Mouse (Mus musculus): ENCODE data around the gene Nsun4. TPM values are rescaled to one million over a fixed set of nuclear protein-coding genes. Genes with fewer than 3 reads are reported as not detected.
A peak's percentile ranks its signal among the peaks of the same experiment; 100 is the strongest.

The Nsun4 gene
- total and polyA plus RNA-seq, 2 experiments from 2014 or later: 8.2 to 10.6 TPM

GRCm38 (mm10) chr4:116047681-116048080, 6.0 kb downstream of the Nsun4 start:
- no peak overlapping the region for H3K4me2 ChIP-seq (ENCODE audit: low read depth)
- H3K4me3 ChIP-seq (ENCODE audit: low read depth, low read length): no peak overlapping the region
- no peaks in the 10 kb centered on the region for H3K9me3 ChIP-seq (ENCODE audit: low read length)
- H3K36me3 ChIP-seq (ENCODE audit: insufficient read depth): no peaks in the 10 kb centered on the region
- peaks cover 2% of the 10 kb centered on the region; the same call in 1 of the 2 replicates for H3K4me1 ChIP-seq (ENCODE audit: insufficient read depth)
- 95% methylated on average over 1 of the region's 1 CpGs for WGBS
- no peak overlapping the region for H3K27ac ChIP-seq (ENCODE audit: low read depth, low read length)
- no peak overlapping the region for H3K9ac ChIP-seq
- TF ChIP-seq CTCF (IDR thresholded peaks at IDR 0.05; ENCODE audit: low read depth): no peak
- ATAC-seq: no peak
- DNase-seq: no peak
- H3K27me3 ChIP-seq (ENCODE audit: insufficient read depth, low read length): no peaks in the 10 kb centered on the region

DNA sequence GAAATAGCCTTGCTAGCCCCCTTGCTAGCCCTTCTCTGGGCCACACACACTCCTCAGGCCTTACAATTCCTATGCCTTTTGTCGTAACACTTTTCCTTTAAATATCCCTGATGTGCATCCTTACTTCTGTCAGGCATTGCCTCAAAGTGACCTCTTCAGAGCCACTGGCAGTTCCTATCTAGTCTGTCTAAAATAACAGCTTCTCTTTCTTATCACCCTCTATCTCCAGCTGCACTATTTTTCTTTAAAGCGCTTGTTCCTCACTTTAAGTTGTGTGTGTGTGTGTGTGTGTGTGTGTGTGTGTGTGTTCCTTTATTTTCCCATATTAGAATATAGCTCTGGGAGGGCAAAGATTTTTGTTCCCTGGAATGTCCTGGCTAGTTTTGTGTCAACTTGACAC, 7.1 kb downstream of the Nsun4 start:
- no peaks in the 10 kb centered on the region for H3K36me3 ChIP-seq (ENCODE audit: insufficient read depth)
- DNase-seq: no peak
- no peaks in the 10 kb centered on the region for H3K9me3 ChIP-seq (ENCODE audit: low read length)
- no peak overlapping the region for H3K4me2 ChIP-seq (ENCODE audit: low read depth)
- H3K27me3 ChIP-seq (ENCODE audit: insufficient read depth, low read length): no peaks in the 10 kb centered on the region
- no peak for TF ChIP-seq CTCF (IDR thresholded peaks at IDR 0.05; ENCODE audit: low read depth)
- 97% methylated on average over 2 of the region's 2 CpGs for WGBS
- H3K4me3 ChIP-seq (ENCODE audit: low read depth, low read length): no peak overlapping the region
- no peak overlapping the region for H3K9ac ChIP-seq
- no peak overlapping the region for H3K27ac ChIP-seq (ENCODE audit: low read depth, low read length)
- no peak for ATAC-seq
- H3K4me1 ChIP-seq (ENCODE audit: insufficient read depth): no peaks in the 10 kb centered on the region

- no peak overlapping the region for H3K27ac ChIP-seq (ENCODE audit: low read depth, low read length)
- ATAC-seq (no peak), DNase-seq (no peak)
- H3K9me3 ChIP-seq (ENCODE audit: low read length): no peaks in the 10 kb centered on the region
- TF ChIP-seq CTCF (IDR thresholded peaks at IDR 0.05; ENCODE audit: low read depth): no peak
- WGBS: 85% methylated on average over 3 of the region's 3 CpGs
- H3K4me2 ChIP-seq (ENCODE audit: low read depth): no peak overlapping the region
- no peaks in the 10 kb centered on the region for H3K27me3 ChIP-seq (ENCODE audit: insufficient read depth, low read length)
- H3K36me3 ChIP-seq (ENCODE audit: insufficient read depth): no peaks in the 10 kb centered on the region
- H3K9ac ChIP-seq: no peak overlapping the region
- H3K4me1 ChIP-seq (ENCODE audit: insufficient read depth): no peaks in the 10 kb centered on the region
- H3K4me3 ChIP-seq (ENCODE audit: low read depth, low read length): no peak overlapping the region
Observed at GRCm38 (mm10) chr4:116042186-116042585, 11.5 kb downstream of the Nsun4 start.

DNA sequence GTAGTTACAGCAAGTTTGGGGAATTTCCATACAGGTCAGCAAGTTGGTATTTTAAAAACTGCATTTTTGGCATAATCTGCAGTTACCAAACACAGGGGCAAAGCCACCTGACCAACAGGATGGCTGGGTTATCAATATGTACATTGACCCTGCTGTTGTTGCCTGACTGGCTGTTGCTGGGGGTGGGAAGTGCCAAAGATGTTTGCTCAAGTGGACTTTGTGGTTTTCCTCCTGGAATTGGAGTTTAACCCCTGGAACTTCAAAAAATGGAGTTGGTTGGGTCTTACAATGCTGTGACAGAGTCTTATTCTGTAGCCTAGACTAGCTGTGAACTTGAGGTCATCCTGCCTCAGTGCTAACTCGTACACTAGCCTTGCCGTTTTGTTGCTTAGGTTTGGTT, 13.2 kb downstream of the Nsun4 start:
- no peak overlapping the region for H3K4me2 ChIP-seq (ENCODE audit: low read depth)
- 99% methylated on average over 2 of the region's 2 CpGs for WGBS
- no peaks in the 10 kb centered on the region for H3K9me3 ChIP-seq (ENCODE audit: low read length)
- no peak for ATAC-seq
- TF ChIP-seq CTCF (IDR thresholded peaks at IDR 0.05; ENCODE audit: low read depth): no peak
- H3K27me3 ChIP-seq (ENCODE audit: insufficient read depth, low read length): no peaks in the 10 kb centered on the region
- no peak for DNase-seq
- H3K27ac ChIP-seq (ENCODE audit: low read depth, low read length): no peak overlapping the region
- H3K4me3 ChIP-seq (ENCODE audit: low read depth, low read length): no peak overlapping the region
- no peak overlapping the region for H3K9ac ChIP-seq
- H3K4me1 ChIP-seq (ENCODE audit: insufficient read depth): no peaks in the 10 kb centered on the region
- 0 out of 2 replicates have a peak, but pooled peaks cover 2% of the 10 kb centered on the region for H3K36me3 ChIP-seq (ENCODE audit: insufficient read depth)

DNA sequence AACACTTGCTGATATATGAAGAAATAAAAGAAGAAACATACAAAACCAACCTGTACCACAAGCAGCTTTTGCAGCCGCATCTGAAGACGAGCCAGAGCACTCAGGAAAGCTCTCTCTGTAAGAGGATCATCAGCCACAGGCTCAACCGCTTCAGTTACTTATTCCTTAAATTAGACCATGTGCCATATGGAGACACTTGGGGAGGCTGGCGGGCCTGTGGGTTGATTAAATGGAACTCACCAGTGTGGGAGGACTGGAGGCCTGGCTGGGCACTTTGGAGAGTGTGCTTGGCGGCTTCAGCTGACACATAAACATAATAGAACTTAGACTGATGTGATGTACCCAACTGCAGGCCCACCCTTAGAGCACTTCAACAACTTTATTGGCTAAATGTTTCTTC, 20.3 kb downstream of the Nsun4 start:
- Histone ChIP-seq H3K27me3 (ENCODE audit: insufficient read depth, low read length) (no peaks in the 10 kb centered on the region), H3K9ac (no peak overlapping the region), H3K27ac (ENCODE audit: low read depth, low read length) (no peak overlapping the region), H3K4me1 (ENCODE audit: insufficient read depth) (no peaks in the 10 kb centered on the region), H3K9me3 (ENCODE audit: low read length) (no peaks in the 10 kb centered on the region), H3K36me3 (ENCODE audit: insufficient read depth) (peaks cover 9% of the 10 kb centered on the region; the same call in 1 of the 2 replicates), H3K4me3 (ENCODE audit: low read depth, low read length) (no peak overlapping the region), H3K4me2 (ENCODE audit: low read depth) (no peak overlapping the region)
- ATAC-seq (no peak), DNase-seq (no peak)
- TF ChIP-seq CTCF (IDR thresholded peaks at IDR 0.05; ENCODE audit: low read depth): no peak
- 89% methylated on average over 5 of the region's 5 CpGs for WGBS

DNA sequence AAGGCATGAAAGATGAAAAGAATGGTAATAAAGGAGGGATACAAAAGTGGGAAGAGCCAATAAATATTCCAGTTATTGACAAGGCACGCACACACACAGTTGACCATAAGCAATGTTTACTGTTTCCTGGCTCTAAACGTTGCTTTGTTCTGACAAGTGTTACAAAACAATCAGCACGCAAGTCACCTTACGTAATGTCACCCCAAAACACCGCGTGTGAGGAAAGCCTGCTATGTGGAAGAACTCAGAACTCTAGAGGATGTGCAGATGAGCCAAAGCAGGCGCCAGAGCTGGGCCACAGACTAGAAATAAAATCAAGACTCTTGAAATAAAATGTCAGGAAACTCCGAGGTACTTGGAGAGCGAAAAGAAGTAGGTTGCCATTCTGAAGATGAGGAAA, 20.8 kb downstream of the Nsun4 start:
- WGBS: 89% methylated on average over 9 of the region's 9 CpGs
- H3K27ac ChIP-seq (ENCODE audit: low read depth, low read length): no peak overlapping the region
- H3K27me3 ChIP-seq (ENCODE audit: insufficient read depth, low read length): no peaks in the 10 kb centered on the region
- ATAC-seq (no peak), DNase-seq (no peak)
- H3K36me3 ChIP-seq (ENCODE audit: insufficient read depth): peaks cover 9% of the 10 kb centered on the region; the same call in 1 of the 2 replicates
- no peaks in the 10 kb centered on the region for H3K4me1 ChIP-seq (ENCODE audit: insufficient read depth)
- no peak overlapping the region for H3K9ac ChIP-seq
- no peak overlapping the region for H3K4me2 ChIP-seq (ENCODE audit: low read depth)
- no peak for TF ChIP-seq CTCF (IDR thresholded peaks at IDR 0.05; ENCODE audit: low read depth)
- no peaks in the 10 kb centered on the region for H3K9me3 ChIP-seq (ENCODE audit: low read length)
- H3K4me3 ChIP-seq (ENCODE audit: low read depth, low read length): no peak overlapping the region

DNA sequence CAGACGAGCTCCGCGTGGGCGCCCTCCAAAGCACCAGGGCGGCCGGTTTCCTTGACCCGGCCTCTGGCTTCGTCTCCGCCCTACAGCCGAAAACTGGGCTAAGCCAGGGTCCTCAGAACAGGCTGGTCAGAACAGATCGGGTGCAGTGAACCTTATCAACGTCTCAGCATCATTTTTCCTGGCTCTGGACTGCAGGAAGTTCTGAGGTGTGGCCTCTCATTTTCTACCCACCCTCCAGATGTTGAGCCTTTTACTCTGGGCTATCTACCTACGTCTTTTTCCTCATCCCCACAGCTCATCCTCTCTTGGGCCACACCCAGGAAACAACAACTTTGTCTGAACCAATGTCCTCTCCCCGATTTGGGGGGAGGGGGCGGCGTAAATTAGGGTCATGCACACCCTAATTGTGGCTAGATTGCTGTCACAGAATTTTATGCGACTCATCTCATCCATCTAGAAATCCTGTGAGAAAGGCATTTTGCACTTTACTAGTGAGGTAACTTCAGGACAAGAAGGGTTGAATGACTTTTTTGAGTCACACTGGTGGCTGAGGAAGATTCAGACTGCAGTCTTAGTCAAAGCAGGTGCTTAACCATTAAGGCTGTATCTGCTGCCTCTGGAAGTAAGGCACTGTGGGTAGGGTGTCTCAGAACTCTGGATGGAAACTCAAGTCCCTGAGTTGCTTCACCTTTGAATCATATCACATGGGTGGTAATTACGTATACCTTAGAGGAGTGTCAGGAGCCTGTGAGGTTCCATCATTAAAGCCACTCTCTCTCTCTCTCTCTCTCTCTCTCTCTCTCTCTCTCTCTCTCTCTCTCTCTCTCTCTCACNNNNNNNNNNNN, 35.6 kb downstream of the Nsun4 start, which contains the start of gene Faah:
Faah (minus strand) TSS at position 25 of the 845 bp plus-strand sequence.
- ATAC-seq (no peak; the same call in 1 of the 2 replicates), DNase-seq (peak; percentile 14)
- H3K4me2 ChIP-seq (ENCODE audit: low read depth): peak within 1 kb of the TSS; percentile 90
- H3K36me3 ChIP-seq (ENCODE audit: insufficient read depth): no peaks in the 10 kb centered on the region
- peak within 1 kb of the TSS; percentile 41; the same call in 1 of the 2 replicates for H3K27ac ChIP-seq (ENCODE audit: low read depth, low read length)
- peak within 1 kb of the TSS; percentile 60 for H3K4me3 ChIP-seq (ENCODE audit: low read depth, low read length)
- no peak for TF ChIP-seq CTCF (IDR thresholded peaks at IDR 0.05; ENCODE audit: low read depth)
- H3K9me3 ChIP-seq (ENCODE audit: low read length): no peaks in the 10 kb centered on the region
- WGBS: 12% methylated on average over 18 of the region's 18 CpGs
- peaks cover 17% of the 10 kb centered on the region; the same call in 1 of the 2 replicates for H3K27me3 ChIP-seq (ENCODE audit: insufficient read depth, low read length)
- H3K4me1 ChIP-seq (ENCODE audit: insufficient read depth): 0 out of 2 replicates have a peak, but pooled peaks cover 5% of the 10 kb centered on the region
- H3K9ac ChIP-seq: peak within 1 kb of the TSS; percentile 65

Data from forebrain, postnatal 0 days (tissue).